Mouse (Mus musculus): ENCODE results near the gene Adk. TPM values are rescaled to one million over a fixed set of nuclear protein-coding genes. Genes with fewer than 3 reads are reported as not detected.

Adk gene
- polyA plus RNA-seq, 2 experiments = 56.9 to 180 TPM

DNA sequence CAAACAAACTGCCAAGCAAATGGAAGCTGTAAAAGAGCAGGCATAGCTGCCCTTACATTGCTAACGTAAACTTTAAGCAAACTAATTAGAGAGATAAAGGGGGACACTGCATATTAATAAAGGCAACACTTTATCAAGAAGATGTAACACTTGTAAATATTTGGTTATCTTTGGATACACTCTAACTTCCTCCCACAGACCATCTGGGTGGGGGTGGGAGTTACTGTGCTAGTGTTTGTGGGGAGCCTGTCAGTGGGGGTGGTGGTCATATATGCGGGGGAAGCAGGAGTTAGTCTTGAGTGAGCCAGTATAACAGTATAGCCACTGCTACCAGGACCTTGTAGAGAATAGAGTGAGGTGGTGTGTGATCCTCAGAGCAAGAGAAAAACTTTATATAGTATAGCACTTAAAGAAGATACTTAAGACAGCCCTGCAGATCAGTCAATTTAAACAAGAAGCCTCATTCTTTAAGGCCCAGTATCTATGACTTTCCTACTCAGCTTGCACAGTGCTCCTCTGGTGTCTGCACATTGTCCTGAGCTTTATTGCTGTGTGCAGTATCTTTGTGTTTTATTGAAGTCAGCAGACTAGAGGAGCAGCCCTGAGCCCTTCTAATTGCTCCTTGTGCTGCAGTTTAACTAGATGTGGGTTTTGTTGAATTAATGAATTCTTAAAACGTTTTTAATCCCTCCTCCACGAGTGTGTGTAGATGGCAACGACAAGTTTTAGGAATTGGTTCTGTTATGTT is 10.6 kb downstream of the Adk start:
- TF ChIP-seq EP300 (IDR thresholded peaks at IDR 0.05; ENCODE audit: low read depth) (no peak), CTCF (IDR thresholded peaks at IDR 0.05; ENCODE audit: low read depth) (no peak)
- Histone ChIP-seq H3K27ac (no peak overlapping the region), H3K4me1 (replicated peaks; ENCODE audit: control insufficient read depth in 2 of 2, insufficient read depth in 2 of 2, low read length in 1 of 2) (peaks cover 13 to 24% of the 10 kb centered on the region in 2 experiments), H3K9me3 (ENCODE audit: control insufficient read depth, low read length) (no peaks in the 10 kb centered on the region), H3K4me3 (ENCODE audit: insufficient read depth in 1 of 2, low read depth in 2 of 2, low read length in 2 of 2) (no peak overlapping the region), H3K27me3 (ENCODE audit: control insufficient read depth, insufficient read depth, low read length) (no peaks in the 10 kb centered on the region), H3K36me3 (replicated peaks; ENCODE audit: control insufficient read depth, insufficient read depth, low read depth) (no peaks in the 10 kb centered on the region), H3K9ac (replicated peaks) (no peak overlapping the region), H3K4me2 (ENCODE audit: low read depth) (peak overlapping the region; percentile 18; the same call in 1 of the 2 replicates)
- ATAC-seq (ENCODE audit: insufficient read depth) (peak; percentile 47; the same call in 1 of the 2 replicates), DNase-seq (ENCODE audit: low read depth in 3 of 3, low spot score in 3 of 3) (no peak)
- WGBS (ENCODE audit: insufficient replicate concordance) = 42% methylated on average over 5 of the region's 5 CpGs

DNA sequence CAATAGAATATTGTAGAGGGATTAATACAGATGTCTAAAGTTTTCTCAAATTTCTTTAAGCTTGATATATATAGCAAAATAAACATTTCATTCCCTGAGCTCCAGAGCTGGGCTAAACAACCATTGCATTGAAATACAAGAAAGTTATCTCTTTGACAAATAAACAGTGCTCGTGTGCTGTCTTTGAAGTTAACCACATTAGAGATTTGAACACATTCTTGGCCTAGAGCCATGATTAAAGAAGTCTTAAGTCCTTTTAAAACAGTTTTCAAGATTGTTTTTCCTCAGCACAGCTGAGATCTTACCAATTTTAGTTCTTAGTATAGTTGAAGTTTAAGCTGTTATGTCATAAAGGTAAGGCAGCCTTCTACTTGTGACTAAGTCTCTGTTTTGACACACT is 11.9 kb downstream of the Adk start:
- TF ChIP-seq CTCF (IDR thresholded peaks at IDR 0.05; ENCODE audit: low read depth) = no peak
- TF ChIP-seq EP300 (IDR thresholded peaks at IDR 0.05; ENCODE audit: low read depth) = no peak
- Histone ChIP-seq H3K9ac (replicated peaks) (no peak overlapping the region), H3K27me3 (ENCODE audit: control insufficient read depth, insufficient read depth, low read length) (no peaks in the 10 kb centered on the region), H3K4me2 (ENCODE audit: low read depth) (no peak overlapping the region), H3K27ac (no peak overlapping the region), H3K9me3 (ENCODE audit: control insufficient read depth, low read length) (no peaks in the 10 kb centered on the region), H3K36me3 (replicated peaks; ENCODE audit: control insufficient read depth, insufficient read depth, low read depth) (no peaks in the 10 kb centered on the region), H3K4me1 (replicated peaks; ENCODE audit: control insufficient read depth in 2 of 2, insufficient read depth in 2 of 2, low read length in 1 of 2) (peaks cover 13 to 24% of the 10 kb centered on the region in 2 experiments), H3K4me3 (ENCODE audit: insufficient read depth in 1 of 2, low read depth in 2 of 2, low read length in 2 of 2) (no peak overlapping the region)
- 8% methylated on average over 1 of the region's 1 CpGs for WGBS (ENCODE audit: insufficient replicate concordance)
- DNase-seq (ENCODE audit: low read depth in 3 of 3, low spot score in 3 of 3) (no peak), ATAC-seq (ENCODE audit: insufficient read depth) (no peak)

GRCm38 (mm10) chr14:21065490-21066162 is 13.3 kb downstream of the Adk start:
- WGBS (ENCODE audit: insufficient replicate concordance) = 13% methylated on average over 8 of the region's 8 CpGs
- H3K4me2 ChIP-seq (ENCODE audit: low read depth) = peak overlapping the region; percentile 31

GRCm38 (mm10) chr14:21069594-21069993 is 17.2 kb downstream of the Adk start:
- no peak for DNase-seq (ENCODE audit: low read depth in 3 of 3, low spot score in 3 of 3)
- no peak overlapping the region for H3K4me3 ChIP-seq (ENCODE audit: insufficient read depth in 1 of 2, low read depth in 2 of 2, low read length in 2 of 2)
- WGBS (ENCODE audit: insufficient replicate concordance) = 63% methylated on average over 5 of the region's 5 CpGs
- no peaks in the 10 kb centered on the region for H3K36me3 ChIP-seq (replicated peaks; ENCODE audit: control insufficient read depth, insufficient read depth, low read depth)
- no peaks in the 10 kb centered on the region for H3K9me3 ChIP-seq (ENCODE audit: control insufficient read depth, low read length)
- H3K27ac ChIP-seq = no peak overlapping the region
- peaks cover 27 to 32% of the 10 kb centered on the region in 2 experiments for H3K4me1 ChIP-seq (replicated peaks; ENCODE audit: control insufficient read depth in 2 of 2, insufficient read depth in 2 of 2, low read length in 1 of 2)
- no peak overlapping the region for H3K4me2 ChIP-seq (ENCODE audit: low read depth)
- no peak overlapping the region for H3K9ac ChIP-seq (replicated peaks)
- TF ChIP-seq EP300 (IDR thresholded peaks at IDR 0.05; ENCODE audit: low read depth) (no peak), CTCF (IDR thresholded peaks at IDR 0.05; ENCODE audit: low read depth) (peak; percentile 60)
- no peak for ATAC-seq (ENCODE audit: insufficient read depth)
- H3K27me3 ChIP-seq (ENCODE audit: control insufficient read depth, insufficient read depth, low read length) = no peaks in the 10 kb centered on the region

More at GRCm38 (mm10) chr14:21065490-21066162, 13.3 kb downstream of the Adk start:
- no peak for TF ChIP-seq EP300 (IDR thresholded peaks at IDR 0.05; ENCODE audit: low read depth)
- no peak for TF ChIP-seq CTCF (IDR thresholded peaks at IDR 0.05; ENCODE audit: low read depth)
- Histone ChIP-seq H3K9ac (replicated peaks) (no peak overlapping the region), H3K27ac (no peak overlapping the region), H3K4me3 (ENCODE audit: insufficient read depth in 1 of 2, low read depth in 2 of 2, low read length in 2 of 2) (no peak overlapping the region), H3K4me1 (replicated peaks; ENCODE audit: control insufficient read depth in 2 of 2, insufficient read depth in 2 of 2, low read length in 1 of 2) (peaks cover 20 to 27% of the 10 kb centered on the region in 2 experiments), H3K9me3 (ENCODE audit: control insufficient read depth, low read length) (no peaks in the 10 kb centered on the region), H3K27me3 (ENCODE audit: control insufficient read depth, insufficient read depth, low read length) (no peaks in the 10 kb centered on the region), H3K36me3 (replicated peaks; ENCODE audit: control insufficient read depth, insufficient read depth, low read depth) (no peaks in the 10 kb centered on the region)
- DNase-seq (ENCODE audit: low read depth in 3 of 3, low spot score in 3 of 3) (no peak), ATAC-seq (ENCODE audit: insufficient read depth) (no peak)

GRCm38 (mm10) chr14:21073981-21074380 is 21.6 kb downstream of the Adk start:
- Histone ChIP-seq H3K4me1 (replicated peaks; ENCODE audit: control insufficient read depth in 2 of 2, insufficient read depth in 2 of 2, low read length in 1 of 2) (peaks cover 39 to 45% of the 10 kb centered on the region in 2 experiments), H3K36me3 (replicated peaks; ENCODE audit: control insufficient read depth, insufficient read depth, low read depth) (no peaks in the 10 kb centered on the region), H3K27me3 (ENCODE audit: control insufficient read depth, insufficient read depth, low read length) (no peaks in the 10 kb centered on the region), H3K27ac (peak overlapping the region; percentile 86), H3K4me3 (ENCODE audit: insufficient read depth in 1 of 2, low read depth in 2 of 2, low read length in 2 of 2) (peak overlapping the region in 1 of 2 experiments; percentile 60; a peak in 2 of 4 replicates), H3K9me3 (ENCODE audit: control insufficient read depth, low read length) (no peaks in the 10 kb centered on the region), H3K4me2 (ENCODE audit: low read depth) (peak overlapping the region; percentile 95), H3K9ac (replicated peaks) (peak overlapping the region; percentile 48)
- DNase-seq (ENCODE audit: low read depth in 3 of 3, low spot score in 3 of 3) (peak; percentile 66 to 72 (median 70)), ATAC-seq (ENCODE audit: insufficient read depth) (peak; percentile 47)
- TF ChIP-seq CTCF (IDR thresholded peaks at IDR 0.05; ENCODE audit: low read depth) = no peak
- peak; percentile 86 for TF ChIP-seq EP300 (IDR thresholded peaks at IDR 0.05; ENCODE audit: low read depth)
- WGBS (ENCODE audit: insufficient replicate concordance) = 12% methylated on average over 3 of the region's 3 CpGs

All from liver, embryonic 14.5 days (tissue).